Mouse (Mus musculus): ENCODE measurements around the gene Rgs19.

GRCm38 (mm10) chr2:181670285-181670912 is 23.4 kb downstream of the Rgs19 start:
- TF ChIP-seq POLR2A (IDR thresholded peaks at IDR 0.05; ENCODE audit: extremely low read depth, insufficient read depth, low read length), result no peak
- TF ChIP-seq CTCF (IDR thresholded peaks at IDR 0.05; ENCODE audit: low read depth, low read length), result no peak

All from liver, adult 2 months (tissue).